Mouse (Mus musculus) ovary, adult 18-20 months (tissue): ENCODE data around the gene Camk2g.
A peak's percentile ranks its signal among the peaks of the same experiment; 100 is the strongest.

Source experiments
- DNase-seq: peaks from one replicate; pipeline ENCODE4 v3.0.0; 2022; ENCODE audit warnings: low spot score, mixed read lengths

Camk2g gene

GRCm38 (mm10) chr14:20700362-20700761 lies 93.5 kb downstream of the Camk2g start:
- no peak for DNase-seq

DNA sequence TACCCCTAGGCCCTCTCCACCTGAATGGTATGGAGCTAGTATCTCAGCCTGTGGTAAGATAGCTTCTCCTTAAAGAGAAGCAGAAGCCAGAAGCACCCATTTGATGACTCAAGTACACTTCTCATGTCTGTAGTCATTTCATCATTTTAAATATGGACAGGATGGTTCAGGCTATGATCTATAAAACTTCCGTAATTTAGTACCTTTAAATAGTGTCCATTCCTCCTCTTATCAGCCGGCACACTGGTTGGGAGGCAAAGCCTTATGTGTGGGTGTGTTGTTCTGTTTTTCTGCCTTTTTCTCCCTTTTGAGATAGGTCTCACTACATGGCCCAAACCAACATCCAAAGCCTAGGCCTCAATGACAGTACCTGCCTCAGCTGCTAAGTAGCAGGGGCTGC lies 95.4 kb downstream of the Camk2g start:
- DNase-seq = no peak

- DNase-seq = no peak
Observed at GRCm38 (mm10) chr14:20696986-20697385, 96.9 kb downstream of the Camk2g start.

DNA sequence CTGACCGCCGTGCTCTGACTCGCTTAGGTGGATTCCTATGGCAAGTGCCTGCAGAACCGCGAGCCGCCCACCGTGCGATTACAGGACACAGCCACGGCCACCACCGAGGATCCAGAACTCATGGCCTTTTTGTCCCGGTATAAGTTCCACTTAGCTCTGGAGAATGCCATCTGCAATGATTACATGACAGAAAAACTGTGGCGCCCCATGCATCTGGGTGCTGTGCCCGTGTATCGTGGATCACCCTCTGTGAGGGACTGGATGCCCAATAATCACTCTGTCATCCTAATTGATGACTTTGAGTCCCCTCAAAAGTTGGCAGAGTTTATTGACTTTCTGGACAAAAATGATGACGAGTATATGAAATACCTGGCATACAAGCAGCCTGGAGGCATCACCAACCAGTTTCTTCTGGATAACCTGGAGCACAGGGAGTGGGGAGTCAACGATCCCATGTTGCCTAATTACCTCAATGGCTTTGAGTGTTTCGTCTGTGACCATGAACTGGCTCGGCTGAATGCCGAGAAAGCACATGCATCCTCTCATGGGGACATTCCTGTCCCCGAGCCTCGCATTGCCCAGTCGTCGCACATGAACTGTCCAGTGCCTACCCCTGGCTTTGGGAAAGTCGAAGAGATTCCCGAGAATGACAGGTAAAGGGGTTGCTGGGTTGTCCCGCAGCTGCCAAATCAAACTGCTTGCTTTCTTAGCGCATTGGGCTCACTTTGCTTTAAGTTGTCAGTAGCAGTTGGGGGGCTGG lies 97.9 kb downstream of the Camk2g start:
- DNase-seq = no peak

DNA sequence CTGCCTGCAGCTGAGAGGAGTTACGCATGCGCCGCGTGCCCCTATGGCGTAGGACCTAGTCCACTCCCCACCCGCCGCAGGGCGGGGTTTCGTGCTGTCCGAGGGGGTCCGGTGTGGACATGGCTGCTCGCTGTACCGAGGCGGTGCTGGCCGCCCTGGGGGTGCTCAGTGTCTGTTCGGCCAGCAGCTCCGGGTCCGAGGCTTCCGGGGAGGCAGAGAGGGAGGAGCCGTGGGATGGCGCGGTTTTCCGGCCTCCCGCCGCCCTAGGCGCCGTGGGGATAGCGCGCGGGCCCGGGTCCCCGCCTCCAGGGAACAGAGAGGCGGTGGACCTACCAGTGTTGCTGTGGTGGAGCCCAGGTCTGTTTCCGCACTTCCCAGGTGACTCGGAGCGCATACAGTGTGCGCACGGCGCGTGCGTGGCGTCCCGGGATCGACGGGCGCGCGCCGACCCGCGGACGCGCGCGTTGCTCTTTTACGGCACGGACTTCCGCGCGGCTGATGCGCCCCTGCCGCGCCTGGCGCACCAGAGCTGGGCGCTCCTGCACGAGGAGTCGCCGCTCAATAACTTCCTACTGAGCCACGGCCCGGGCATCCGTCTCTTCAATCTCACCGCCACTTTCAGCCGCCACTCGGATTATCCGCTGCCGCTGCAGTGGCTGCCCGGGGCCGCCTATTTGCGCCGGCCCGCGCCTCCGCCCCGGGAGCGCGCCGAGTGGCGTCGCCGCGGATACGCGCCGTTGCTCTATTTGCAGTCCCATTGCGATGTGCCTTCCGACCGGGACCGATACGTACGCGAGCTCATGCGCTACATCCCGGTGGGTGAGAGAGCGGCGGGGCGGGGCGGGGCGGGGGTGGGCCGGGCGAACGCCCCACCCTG lies 98.8 kb downstream of the Camk2g start, which contains the start of gene Fut11:
Fut11 (plus strand) TSS at position 85 of the 877 bp plus-strand sequence.
- peak; percentile 84 for DNase-seq

- no peak for DNase-seq
Observed at GRCm38 (mm10) chr14:20694185-20694883, 99.6 kb downstream of the Camk2g start.

- DNase-seq = no peak
Observed at GRCm38 (mm10) chr14:20693589-20694101, 100.2 kb downstream of the Camk2g start.

DNA sequence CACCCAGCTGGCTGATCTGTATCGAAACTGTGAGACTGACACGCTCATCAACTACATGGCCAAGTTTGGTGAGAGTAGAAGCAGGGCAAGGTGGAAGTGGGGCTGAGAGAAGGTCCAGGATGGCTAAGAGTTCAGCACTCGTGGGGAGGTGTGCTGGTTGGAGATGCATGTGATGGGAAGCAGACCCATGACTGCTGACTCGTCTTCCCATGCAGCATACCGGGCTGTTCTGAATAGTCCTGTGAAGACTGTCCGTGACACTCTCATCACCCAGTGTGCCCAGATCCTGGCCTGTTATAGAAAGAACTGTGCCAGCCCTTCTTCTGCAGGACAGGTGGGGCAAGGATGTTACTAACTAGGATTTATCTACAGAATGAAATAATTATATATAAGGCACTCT lies 102.1 kb downstream of the Camk2g start:
- DNase-seq = no peak

DNA sequence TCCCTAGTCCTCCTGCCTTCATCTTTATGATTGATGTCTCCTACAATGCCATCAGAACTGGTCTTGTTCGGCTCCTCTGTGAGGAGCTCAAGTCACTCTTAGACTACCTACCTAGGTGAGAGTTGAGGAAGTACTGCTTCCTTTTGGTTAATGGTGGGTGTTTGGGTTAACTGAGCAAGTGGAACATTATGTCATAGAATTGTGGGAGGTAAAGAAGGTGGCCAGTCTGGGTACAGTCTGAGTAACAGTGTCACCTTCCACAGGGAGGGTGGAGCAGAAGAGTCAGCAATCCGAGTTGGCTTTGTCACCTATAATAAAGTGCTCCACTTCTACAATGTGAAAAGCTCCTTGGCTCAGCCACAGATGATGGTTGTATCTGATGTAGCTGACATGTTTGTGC lies 104.9 kb downstream of the Camk2g start:
- DNase-seq = no peak

DNA sequence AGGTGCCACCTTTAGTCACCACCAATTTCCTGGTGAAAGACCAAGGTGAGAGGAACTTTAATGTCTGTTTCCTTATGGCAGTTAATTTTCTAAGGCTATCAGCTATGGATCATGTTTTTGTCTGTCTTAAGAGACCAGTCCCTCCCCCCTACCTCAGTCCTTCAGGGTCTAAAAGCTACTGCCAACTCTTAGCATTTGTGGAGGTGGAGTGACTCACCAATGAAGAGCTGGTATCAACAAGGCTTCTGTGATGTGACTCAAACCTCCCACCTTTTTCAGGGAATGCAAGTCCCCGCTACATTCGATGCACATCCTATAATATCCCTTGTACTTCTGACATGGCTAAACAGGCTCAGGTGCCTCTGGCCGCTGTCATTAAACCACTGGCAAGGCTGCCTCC lies 107.3 kb downstream of the Camk2g start:
- no peak for DNase-seq
